Mouse (Mus musculus) hindbrain, embryonic 11.5 days (tissue): Measurements from ENCODE around the gene Tcl1b2. TPM values are rescaled to one million over a fixed set of nuclear protein-coding genes. Genes with fewer than 3 reads are reported as not detected.

Source experiments
- ATAC-seq: fragments of 200-750 bp; cut with Nextera tagmentation; 2 replicates; pipeline ENCODE4 v1.8.0; 2017; ENCODE audit warnings: mild to moderate bottlenecking, moderate TSS enrichment, moderate library complexity; ENCODE audit not compliant: low FRiP score
- DNase-seq: peaks from one replicate; pipeline ENCODE4 v3.0.0-alpha.2; 2015; ENCODE audit warnings: low spot score
- H3K27ac ChIP-seq: fragments of 300-500 bp; sonication (generic); 2 replicates; pipeline ENCODE4 v1.5.1; 2014; ENCODE audit warnings: mild to moderate bottlenecking, low read depth, low read length
- H3K27me3 ChIP-seq: fragments of 300-500 bp; sonication (generic); 2 replicates; pipeline ENCODE4 v1.6.1; 2014; ENCODE audit warnings: mild to moderate bottlenecking, low read length, moderate library complexity, mixed read lengths; ENCODE audit not compliant: control insufficient read depth, insufficient read depth
- H3K36me3 ChIP-seq: fragments of 300-500 bp; sonication (generic); 2 replicates; pipeline ENCODE4 v1.6.1; 2014; ENCODE audit warnings: mild to moderate bottlenecking, low read length, moderate library complexity, mixed read lengths; ENCODE audit not compliant: control insufficient read depth, insufficient read depth
- H3K4me1 ChIP-seq: fragments of 300-500 bp; sonication (generic); replicated peaks from 2 replicates; pipeline ENCODE4 v1.6.1; 2014; ENCODE audit warnings: low read length, mixed read lengths; ENCODE audit not compliant: control insufficient read depth, insufficient read depth
- H3K4me2 ChIP-seq: fragments of 300-500 bp; sonication (generic); replicated peaks from 2 replicates; pipeline ENCODE4 v1.6.1; 2014; ENCODE audit warnings: mild to moderate bottlenecking, low read depth, low read length
- H3K4me3 ChIP-seq: fragments of 300-500 bp; sonication (generic); 2 replicates; pipeline ENCODE4 v1.5.1; 2014; ENCODE audit warnings: low read depth, low read length
- H3K9ac ChIP-seq: fragments of 300-500 bp; sonication (generic); 2 replicates; pipeline ENCODE4 v1.6.1; 2014; ENCODE audit warnings: low read depth, low read length
- H3K9me3 ChIP-seq: fragments of 300-500 bp; sonication (generic); 2 replicates; pipeline ENCODE4 v1.6.1; 2016; ENCODE audit warnings: low read length; ENCODE audit not compliant: control insufficient read depth
- WGBS: fragments of 180-500 bp; shearing (Covaris S2); extraction: QIAGEN DNeasy Blood & Tissue Kit; methylation state at CpG from one replicate; pipeline ENCODE4 v1.1.7; 2014; 5-methylcytosine and 5-hydroxymethylcytosine counted together
- polyA plus RNA-seq: library from polyadenylated mRNA; unstranded; fragments of >200 nt; fragmentation: Nextera tagmentation; extraction: Ambion mirVana; gene quantifications from 2 replicates; pipeline ENCODE4 v1.2.1, GENCODE M21; 2014

Gene Tcl1b2
- not detected in 2 replicates for polyA plus RNA-seq

GRCm38 (mm10) chr12:105145714-105146113, at the start of gene Tcl1b2:
TSS of gene Tcl1b2 (plus strand) at chr12:105146014.
- Histone ChIP-seq H3K4me1 (no peaks in the 10 kb centered on the region), H3K9ac (no peak within 1 kb of the TSS), H3K4me2 (no peak within 1 kb of the TSS), H3K4me3 (no peak within 1 kb of the TSS), H3K36me3 (no peaks in the 10 kb centered on the region), H3K27ac (no peak within 1 kb of the TSS), H3K27me3 (no peaks in the 10 kb centered on the region), H3K9me3 (no peaks in the 10 kb centered on the region)
- DNase-seq (no peak), ATAC-seq (no peak)
- 82% methylated on average over 3 of the region's 3 CpGs for WGBS

DNA sequence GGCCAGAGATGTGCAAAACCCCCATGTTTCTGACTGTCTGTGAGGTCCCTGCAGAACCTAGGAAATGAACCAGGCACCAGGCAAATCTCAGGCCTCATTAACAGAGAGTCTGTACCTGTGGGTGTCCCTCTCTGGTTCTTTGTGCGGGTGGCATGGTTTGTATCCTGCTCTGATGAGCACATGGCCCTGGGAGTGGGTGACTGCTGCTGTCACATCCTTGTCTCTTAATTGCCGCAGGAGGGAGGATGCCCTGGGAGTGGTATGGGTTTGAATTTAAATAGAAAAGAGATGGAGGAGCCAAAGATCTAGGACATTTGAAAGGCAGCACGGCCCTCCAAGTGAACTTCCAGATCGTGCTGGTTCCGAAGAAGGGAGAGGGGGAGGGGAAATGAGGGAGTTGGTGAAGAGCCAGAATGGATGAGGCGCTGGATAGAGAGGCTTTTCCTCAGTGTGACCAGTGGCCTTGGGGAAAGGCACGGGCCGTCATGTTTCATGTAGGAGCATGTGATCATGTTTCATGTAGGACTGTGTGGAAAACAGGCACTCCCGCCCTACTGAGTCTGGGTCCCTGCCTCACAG, 46.3 kb upstream of the Tcl1b2 start:
- H3K4me2 ChIP-seq = no peak overlapping the region
- no peak overlapping the region for H3K27ac ChIP-seq
- DNase-seq (no peak), ATAC-seq (no peak)
- no peaks in the 10 kb centered on the region for H3K36me3 ChIP-seq
- H3K27me3 ChIP-seq = no peaks in the 10 kb centered on the region; the same call in 1 of the 2 replicates
- 57% methylated on average over 9 of the region's 9 CpGs for WGBS
- no peak overlapping the region for H3K4me3 ChIP-seq
- H3K9ac ChIP-seq = no peak overlapping the region
- H3K4me1 ChIP-seq = no peaks in the 10 kb centered on the region
- no peaks in the 10 kb centered on the region for H3K9me3 ChIP-seq

DNA sequence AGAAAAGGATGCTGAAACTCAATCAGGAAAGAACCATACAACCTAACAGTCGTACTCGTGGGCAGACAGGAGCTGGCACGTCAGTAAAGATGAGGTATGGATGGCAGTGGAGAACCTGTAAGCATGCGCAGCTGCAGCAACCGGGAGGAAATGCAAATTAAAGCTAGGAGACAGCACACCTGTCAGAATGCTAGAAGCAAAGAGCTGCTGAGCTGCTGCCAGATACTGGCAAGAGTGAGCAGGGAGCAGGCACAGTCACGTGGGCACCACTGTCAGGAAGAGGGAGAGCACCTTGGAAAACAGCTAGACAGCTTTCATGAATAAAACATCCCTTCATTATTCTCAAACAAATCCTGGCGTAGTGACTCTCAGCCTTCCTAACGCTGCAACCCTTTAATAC, 42.9 kb upstream of the Tcl1b2 start:
- H3K4me2 ChIP-seq = no peak overlapping the region
- H3K9me3 ChIP-seq = no peaks in the 10 kb centered on the region
- no peaks in the 10 kb centered on the region for H3K4me1 ChIP-seq
- WGBS = 55% methylated on average over 8 of the region's 8 CpGs
- H3K27me3 ChIP-seq = no peaks in the 10 kb centered on the region; the same call in 1 of the 2 replicates
- no peak overlapping the region for H3K9ac ChIP-seq
- ATAC-seq (no peak), DNase-seq (no peak)
- no peaks in the 10 kb centered on the region for H3K36me3 ChIP-seq
- no peak overlapping the region for H3K27ac ChIP-seq
- no peak overlapping the region for H3K4me3 ChIP-seq

GRCm38 (mm10) chr12:105104036-105104435, 41.8 kb upstream of the Tcl1b2 start:
- DNase-seq = peak; percentile 91
- Histone ChIP-seq H3K36me3 (no peaks in the 10 kb centered on the region), H3K27me3 (no peaks in the 10 kb centered on the region; the same call in 1 of the 2 replicates), H3K4me3 (no peak overlapping the region), H3K27ac (no peak overlapping the region), H3K4me1 (no peaks in the 10 kb centered on the region), H3K4me2 (no peak overlapping the region), H3K9me3 (no peaks in the 10 kb centered on the region), H3K9ac (no peak overlapping the region)
- WGBS = 5% methylated on average over 4 of the region's 4 CpGs
- ATAC-seq = no peak

GRCm38 (mm10) chr12:105105326-105105725, 40.5 kb upstream of the Tcl1b2 start:
- ATAC-seq (no peak), DNase-seq (no peak)
- Histone ChIP-seq H3K4me2 (no peak overlapping the region), H3K9me3 (no peaks in the 10 kb centered on the region), H3K4me3 (no peak overlapping the region), H3K27me3 (no peaks in the 10 kb centered on the region), H3K9ac (no peak overlapping the region), H3K36me3 (no peaks in the 10 kb centered on the region), H3K27ac (no peak overlapping the region), H3K4me1 (no peaks in the 10 kb centered on the region)
- 80% methylated on average over 5 of the region's 5 CpGs for WGBS

DNA sequence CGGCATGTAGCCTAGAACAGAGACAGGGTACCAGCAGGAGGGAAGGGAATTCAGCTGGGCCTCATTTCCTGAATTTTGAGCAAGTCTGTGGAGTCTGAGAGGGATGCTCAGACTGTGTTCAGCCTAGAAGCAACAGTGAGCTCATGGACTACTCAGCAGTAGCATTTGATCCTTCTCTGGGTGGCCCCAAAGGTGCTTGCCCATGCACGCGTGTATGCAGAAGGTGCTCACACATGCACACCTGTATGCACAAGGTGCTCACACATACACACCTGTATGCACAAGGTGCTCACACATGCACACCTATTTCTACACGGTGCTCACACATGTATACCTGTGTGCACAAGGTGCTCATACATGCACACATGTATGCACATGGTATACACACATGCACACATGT, 37.0 kb upstream of the Tcl1b2 start:
- no peak overlapping the region for H3K9ac ChIP-seq
- no peak overlapping the region for H3K27ac ChIP-seq
- H3K9me3 ChIP-seq = no peaks in the 10 kb centered on the region
- no peak overlapping the region for H3K4me2 ChIP-seq
- 85% methylated on average over 4 of the region's 4 CpGs for WGBS
- H3K36me3 ChIP-seq = no peaks in the 10 kb centered on the region
- no peak overlapping the region for H3K4me3 ChIP-seq
- peaks cover 2% of the 10 kb centered on the region; the same call in 1 of the 2 replicates for H3K4me1 ChIP-seq
- ATAC-seq (no peak), DNase-seq (no peak)
- no peaks in the 10 kb centered on the region for H3K27me3 ChIP-seq

DNA sequence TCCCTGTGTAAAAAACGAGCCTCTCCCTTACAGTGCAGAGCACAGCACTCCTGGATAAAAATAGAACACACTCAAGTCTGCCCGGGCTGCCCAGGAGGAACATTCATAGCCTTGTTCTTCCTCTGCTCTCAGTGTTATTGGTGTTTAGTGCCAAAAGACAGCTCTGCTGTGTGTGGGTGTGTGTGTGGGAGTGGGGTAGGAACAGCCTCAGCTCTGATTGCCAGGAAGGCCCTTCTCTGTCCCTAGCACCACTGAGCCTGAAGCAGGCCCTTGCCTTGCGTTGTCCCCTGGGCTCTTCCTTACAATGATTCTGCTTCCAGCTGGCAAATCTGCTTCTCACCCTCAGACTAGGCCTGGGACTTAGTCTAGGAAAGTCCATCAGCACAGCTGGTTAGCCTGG, 36.4 kb upstream of the Tcl1b2 start:
- H3K36me3 ChIP-seq = no peaks in the 10 kb centered on the region
- 79% methylated on average over 3 of the region's 3 CpGs for WGBS
- no peaks in the 10 kb centered on the region for H3K27me3 ChIP-seq
- no peaks in the 10 kb centered on the region for H3K9me3 ChIP-seq
- H3K27ac ChIP-seq = no peak overlapping the region
- DNase-seq (no peak), ATAC-seq (no peak)
- no peak overlapping the region for H3K4me2 ChIP-seq
- H3K9ac ChIP-seq = no peak overlapping the region
- H3K4me3 ChIP-seq = no peak overlapping the region
- H3K4me1 ChIP-seq = peaks cover 2% of the 10 kb centered on the region; the same call in 1 of the 2 replicates

GRCm38 (mm10) chr12:105109812-105110211, 36.0 kb upstream of the Tcl1b2 start:
- no peak overlapping the region for H3K9ac ChIP-seq
- no peaks in the 10 kb centered on the region for H3K36me3 ChIP-seq
- H3K4me1 ChIP-seq = peaks cover 2% of the 10 kb centered on the region; the same call in 1 of the 2 replicates
- ATAC-seq (no peak), DNase-seq (no peak)
- no peak overlapping the region for H3K4me3 ChIP-seq
- no peaks in the 10 kb centered on the region for H3K27me3 ChIP-seq
- H3K9me3 ChIP-seq = no peaks in the 10 kb centered on the region
- H3K27ac ChIP-seq = no peak overlapping the region
- 82% methylated on average over 4 of the region's 4 CpGs for WGBS
- no peak overlapping the region for H3K4me2 ChIP-seq

DNA sequence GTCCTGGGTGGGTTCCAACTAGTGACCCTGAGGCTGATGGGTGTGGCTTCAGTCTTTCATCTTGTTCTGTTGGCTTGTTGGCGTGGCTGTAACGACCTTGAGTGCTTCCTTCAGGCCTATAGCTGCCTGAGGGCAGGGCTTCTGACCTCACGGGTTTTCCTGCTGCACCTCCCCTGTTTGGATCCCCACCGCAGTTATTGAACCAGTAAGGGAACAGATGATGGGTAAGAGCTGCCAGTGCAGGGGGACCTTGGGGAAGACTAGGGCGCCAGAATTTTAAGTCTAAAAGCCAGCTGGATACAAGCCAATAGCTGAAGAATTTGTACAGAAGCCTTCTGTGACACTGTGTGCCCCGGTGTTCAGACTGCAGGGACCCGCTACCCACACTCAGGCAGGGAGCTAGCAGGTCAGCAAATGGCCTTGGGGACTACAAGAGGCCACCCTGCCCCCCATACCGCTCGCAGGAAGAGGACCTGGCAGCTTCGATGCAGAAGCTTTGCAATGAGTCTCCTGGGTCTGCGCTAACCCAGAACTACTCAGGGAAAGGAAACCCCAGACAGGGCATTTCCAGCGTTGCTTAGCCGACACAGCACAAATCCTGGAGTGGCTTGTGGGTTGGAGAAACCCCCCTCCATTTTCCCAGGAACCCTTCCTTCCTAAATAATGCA, 33.4 kb upstream of the Tcl1b2 start:
- ATAC-seq = no peak
- Histone ChIP-seq H3K9me3 (no peaks in the 10 kb centered on the region), H3K9ac (no peak overlapping the region), H3K36me3 (no peaks in the 10 kb centered on the region), H3K4me1 (peaks cover 2% of the 10 kb centered on the region; the same call in 1 of the 2 replicates), H3K4me2 (no peak overlapping the region), H3K4me3 (no peak overlapping the region), H3K27ac (no peak overlapping the region), H3K27me3 (no peaks in the 10 kb centered on the region)
- WGBS = 45% methylated on average over 13 of the region's 13 CpGs
- DNase-seq = no peak
